Comparison of ENCODE assay signal across 8 mouse cellular contexts in genomic region chr12:71015363-71016210, GRCm38 (mm10). TPM values are rescaled to one million over a fixed set of nuclear protein-coding genes. Genes with fewer than 3 reads are reported as not detected.
DNase-seq lines count a peak whose midpoint lies in the region; ATAC-seq lines count a peak whose summit lies in the region.

Gene Arid4a, plus strand, starts transcription at chr12:71015990.

- no peaks in the 10 kb centered on the region for H3K27me3 ChIP-seq in heart, embryonic 14.5 days (ENCODE audit: control insufficient read depth, insufficient read depth, low read length)
- H3K27me3 ChIP-seq in liver, embryonic 13.5 days, result no peaks in the 10 kb centered on the region
- H3K27me3 ChIP-seq in stomach, embryonic 16.5 days (ENCODE audit: control insufficient read depth, insufficient read depth, low read length), result no peaks in the 10 kb centered on the region

- ATAC-seq in CD4-positive, CD25-positive, alpha-beta regulatory T cell, adult 4 months, result peak; percentile 88
- ATAC-seq in heart, embryonic 14.5 days (ENCODE audit: insufficient number of reproducible peaks, insufficient read depth, low FRiP score, low read depth), result peak; percentile 98
- peak; percentile 95 for ATAC-seq in liver, embryonic 13.5 days (ENCODE audit: low read depth)
- ATAC-seq in stomach, embryonic 16.5 days (ENCODE audit: insufficient read depth, low FRiP score), result peak; percentile 99

- under 1% methylated on average over 61 of the region's 61 CpGs for WGBS in heart, embryonic 14.5 days
- under 1% methylated on average over 61 of the region's 61 CpGs for WGBS in liver, embryonic 13.5 days (ENCODE audit: insufficient replicate concordance)
- WGBS in stomach, embryonic 16.5 days, result under 1% methylated on average over 61 of the region's 61 CpGs

- no peaks in the 10 kb centered on the region for H3K9me3 ChIP-seq in heart, embryonic 14.5 days (ENCODE audit: control insufficient read depth, low read length)
- no peaks in the 10 kb centered on the region for H3K9me3 ChIP-seq in liver, embryonic 13.5 days (replicated peaks)
- H3K9me3 ChIP-seq in stomach, embryonic 16.5 days (replicated peaks; ENCODE audit: control insufficient read depth, low read length), result no peaks in the 10 kb centered on the region

- H3K9ac ChIP-seq in heart, embryonic 14.5 days (ENCODE audit: low read length), result peak within 1 kb of the TSS; percentile 96
- peak within 1 kb of the TSS; percentile 99 for H3K9ac ChIP-seq in liver, embryonic 13.5 days
- H3K9ac ChIP-seq in stomach, embryonic 16.5 days (ENCODE audit: low read length), result peak within 1 kb of the TSS; percentile 96

- H3K27ac ChIP-seq in heart, embryonic 14.5 days (replicated peaks in 1 of 2; ENCODE audit: control insufficient read depth in 1 of 2, insufficient read depth in 1 of 2, low read depth in 2 of 2, low read length in 2 of 2), result peak within 1 kb of the TSS; percentile 100
- peak within 1 kb of the TSS; percentile 98 for H3K27ac ChIP-seq in liver, embryonic 13.5 days
- H3K27ac ChIP-seq in stomach, embryonic 16.5 days (ENCODE audit: low read length), result peak within 1 kb of the TSS; percentile 99

- H3K4me2 ChIP-seq in heart, embryonic 14.5 days (ENCODE audit: low read length), result peak within 1 kb of the TSS; percentile 84
- H3K4me2 ChIP-seq in liver, embryonic 13.5 days, result peak within 1 kb of the TSS; percentile 87
- H3K4me2 ChIP-seq in stomach, embryonic 16.5 days (ENCODE audit: low read depth, low read length), result peak within 1 kb of the TSS; percentile 90

- H3K36me3 ChIP-seq in heart, embryonic 14.5 days (ENCODE audit: control insufficient read depth, insufficient read depth, low read length), result peaks cover 40% of the 10 kb centered on the region
- peaks cover 26% of the 10 kb centered on the region for H3K36me3 ChIP-seq in liver, embryonic 13.5 days
- H3K36me3 ChIP-seq in stomach, embryonic 16.5 days (ENCODE audit: control insufficient read depth, insufficient read depth, low read length), result peaks cover 3% of the 10 kb centered on the region; the same call in 1 of the 2 replicates

- peak; percentile 100 for DNase-seq in c-Kit-negative CD71-positive TER-119-positive erythroid progenitor cells, embryonic 14.5 days (ENCODE audit: low read depth, low spot score)
- DNase-seq in fibroblast of lung, adult 2 months (ENCODE audit: low read depth), result peak; percentile 100
- peak; percentile 98 for DNase-seq in kidney, postnatal 14 days
- DNase-seq in liver, embryonic 13.5 days, result peak; percentile 97
- peak; percentile 93 for DNase-seq in neural tube, embryonic 10.5 days (ENCODE audit: extremely low spot score, low spot score)

- H3K4me3 ChIP-seq in heart, embryonic 14.5 days (ENCODE audit: control insufficient read depth in 1 of 2, insufficient read depth in 1 of 2, low read depth in 1 of 2, low read length in 2 of 2), result peak within 1 kb of the TSS; percentile 98 to 99
- H3K4me3 ChIP-seq in liver, embryonic 13.5 days (replicated peaks), result peak within 1 kb of the TSS; percentile 100
- peak within 1 kb of the TSS; percentile 99 for H3K4me3 ChIP-seq in stomach, embryonic 16.5 days (replicated peaks; ENCODE audit: low read length)

- peaks cover 4 to 31% of the 10 kb centered on the region in 2 experiments for H3K4me1 ChIP-seq in heart, embryonic 14.5 days (ENCODE audit: control insufficient read depth in 2 of 2, insufficient read depth in 2 of 2, low read length in 2 of 2)
- peaks cover 36% of the 10 kb centered on the region for H3K4me1 ChIP-seq in liver, embryonic 13.5 days (replicated peaks)
- H3K4me1 ChIP-seq in stomach, embryonic 16.5 days (ENCODE audit: control insufficient read depth, insufficient read depth, low read length), result peaks cover 17% of the 10 kb centered on the region

RNA-seq across cellular contexts. Expression of gene Arid4a, which starts in this region (rescaled TPM):
- 100 to 1,000 TPM; 104 to 130 TPM for polyA plus RNA-seq in CD4-positive, CD25-positive, alpha-beta regulatory T cell, adult 4 months (2017; shearing (Covaris generic))
- polyA plus RNA-seq in heart, embryonic 14.5 days (2014; fragmentation: Nextera tagmentation; extraction: Ambion mirVana), result 23.3 and 29.5 TPM in 2 replicates
- 24.1 and 27.4 TPM in 2 replicates for polyA plus RNA-seq in liver, embryonic 13.5 days (2015; fragmentation: Nextera tagmentation; extraction: Ambion mirVana)
- polyA plus RNA-seq in stomach, embryonic 16.5 days (2015; fragmentation: Nextera tagmentation; extraction: Ambion mirVana), result 35.7 and 40.4 TPM in 2 replicates

Comparison
In these comparisons a context has a peak if more than half of its experiments do, and no peak if none do; other contexts are left out.
1. Peak in every context shown above with its lines: DNase-seq, ATAC-seq, H3K4me3 ChIP-seq and H3K27ac ChIP-seq.